Mouse (Mus musculus) embryonic stem cell, embryonic (primary cell): ENCODE results near the gene Emp2.

Source experiments
- CTCF ChIA-PET, 4 experiments: fragments of 300-600 bp in 2 of 4; fragments of 350-600 bp in 2 of 4; sonication (Branson Sonifier 250); formaldehyde crosslinking; loops; one replicate each; lab custom pipeline; 2022; ENCODE audit warnings: inconsistent platforms in 2 of 4; lab: Charles Lee
- POLR2A ChIA-PET, 4 experiments: fragments of 300-600 bp in 2 of 4; fragments of 350-600 bp in 2 of 4; sonication (Branson Sonifier 250); formaldehyde crosslinking; loops; one replicate each; lab custom pipeline; 2022; ENCODE audit warnings: antibody characterized with exemption in 4 of 4, inconsistent platforms in 1 of 4; lab: Charles Lee

Gene Emp2

GRCm38 (mm10) chr16:10332732-10333131, 19.0 kb upstream of the Emp2 start:
- POLR2A ChIA-PET, result interaction anchor here in 3 of 4 experiments (0.7 to 2.1 kb wide), 15 partner anchors 9 to 77 kb away, joined by 3 to 9 read pairs (median 4); partner anchors contain the start of gene Emp2 (in 1 of the 3)

GRCm38 (mm10) chr16:10330586-10331495, 17.1 kb upstream of the Emp2 start:
- ChIA-PET CTCF (interaction anchor here in 2 of 4 experiments (0.6 to 1.8 kb wide), 3 partner anchors 51 to 68 kb away, joined by 3 to 8 read pairs (median 3); no protein-coding TSS in a partner anchor), POLR2A (interaction anchor here in 2 of 4 experiments (0.8 to 3.6 kb wide), 6 partner anchors 12 to 68 kb away, joined by 3 to 22 read pairs (median 4); partner anchors contain the start of gene Emp2 (in 1 of the 2))

More at GRCm38 (mm10) chr16:10332732-10333131, 19.0 kb upstream of the Emp2 start:
- CTCF ChIA-PET, result interaction anchor here (0.6 to 1.8 kb wide), 5 partner anchors 16 to 66 kb away, joined by 3 to 8 read pairs (median 4); no protein-coding TSS in a partner anchor

- POLR2A ChIA-PET, result interaction anchor here in 3 of 4 experiments (0.8 to 3.6 kb wide), 18 partner anchors 8 to 135 kb away, joined by 3 to 22 read pairs (median 5); partner anchors contain the start of genes Emp2 (in 2 of the 3) and Atf7ip2 (in 1 of the 3)
- CTCF ChIA-PET, result interaction anchor here in 1 of 4 experiments (1.0 kb wide), 1 partner anchor 71 kb away, joined by 3 read pairs; no protein-coding TSS in a partner anchor
Observed at GRCm38 (mm10) chr16:10327563-10328333, 14.0 kb upstream of the Emp2 start.

GRCm38 (mm10) chr16:10319914-10320569, 6.3 kb upstream of the Emp2 start:
- POLR2A ChIA-PET, result interaction anchor here in 3 of 4 experiments (0.6 to 3.7 kb wide), 11 partner anchors 9 to 170 kb away, joined by 3 to 22 read pairs (median 5); no protein-coding TSS in a partner anchor

GRCm38 (mm10) chr16:10317197-10317544, 3.4 kb upstream of the Emp2 start:
- POLR2A ChIA-PET, result interaction anchor here in 3 of 4 experiments (0.5 to 3.7 kb wide), 45 partner anchors 8 to 474 kb away, joined by 3 to 22 read pairs (median 5); partner anchors contain the start of genes Nubp1 (in 2 of the 3) and Atf7ip2 (in 1 of the 3)

More at GRCm38 (mm10) chr16:10319914-10320569, 6.3 kb upstream of the Emp2 start:
- CTCF ChIA-PET, result interaction anchor here in 1 of 4 experiments (0.5 to 0.9 kb wide), 2 partner anchors 51 to 76 kb away, joined by 3 read pairs; no protein-coding TSS in a partner anchor

GRCm38 (mm10) chr16:10316493-10317196, 2.9 kb upstream of the Emp2 start:
- CTCF ChIA-PET, result interaction anchor here in 3 of 4 experiments (0.6 to 1.8 kb wide), 7 partner anchors 16 to 532 kb away, joined by 3 to 4 read pairs (median 3); no protein-coding TSS in a partner anchor
- POLR2A ChIA-PET, result interaction anchor here in 3 of 4 experiments (0.5 to 3.7 kb wide), 52 partner anchors 8 to 1042 kb away, joined by 3 to 22 read pairs (median 5); partner anchors contain the start of genes Nubp1 (in 2 of the 3) and Atf7ip2 (in 1 of the 3)

More at GRCm38 (mm10) chr16:10317197-10317544, 3.4 kb upstream of the Emp2 start:
- CTCF ChIA-PET, result interaction anchor here (0.6 to 1.8 kb wide), 8 partner anchors 34 to 531 kb away, joined by 3 to 5 read pairs (median 4); no protein-coding TSS in a partner anchor

- CTCF ChIA-PET, result interaction anchor here in 3 of 4 experiments (0.5 to 1.4 kb wide), 9 partner anchors 10 to 1543 kb away, joined by 3 to 5 read pairs (median 3); partner anchors contain the start of gene Tekt5 (in 1 of the 3)
- POLR2A ChIA-PET, result interaction anchor here in 3 of 4 experiments (0.7 to 1.7 kb wide), 17 partner anchors 10 to 204 kb away, joined by 3 to 7 read pairs (median 3); partner anchors contain the start of gene Nubp1 (in 1 of the 3)
Observed at GRCm38 (mm10) chr16:10313226-10313625, 542 bp downstream of the Emp2 start.

- CTCF ChIA-PET, result interaction anchor here in 3 of 4 experiments (0.5 to 1.1 kb wide), 4 partner anchors 36 to 206 kb away, joined by 3 to 6 read pairs (median 4); no protein-coding TSS in a partner anchor
Observed at GRCm38 (mm10) chr16:10311989-10312388, 1.8 kb downstream of the Emp2 start.

GRCm38 (mm10) chr16:10311086-10311485, 2.7 kb downstream of the Emp2 start:
- CTCF ChIA-PET, result interaction anchor here in 3 of 4 experiments (0.5 to 0.7 kb wide), 4 partner anchors 20 to 426 kb away, joined by 3 to 5 read pairs (median 4); no protein-coding TSS in a partner anchor
- POLR2A ChIA-PET, result interaction anchor here in 3 of 4 experiments (0.7 to 1.9 kb wide), 11 partner anchors 12 to 312 kb away, joined by 3 to 5 read pairs (median 3); partner anchors contain the start of gene Nubp1 (in 1 of the 3)

More at GRCm38 (mm10) chr16:10311989-10312388, 1.8 kb downstream of the Emp2 start:
- POLR2A ChIA-PET, result interaction anchor here in 2 of 4 experiments (1.0 to 1.9 kb wide), 6 partner anchors 22 to 100 kb away, joined by 3 to 4 read pairs (median 4); partner anchors contain the start of gene Nubp1 (in 1 of the 2)

- ChIA-PET POLR2A (interaction anchor here in 3 of 4 experiments (0.7 to 1.9 kb wide), 10 partner anchors 12 to 312 kb away, joined by 3 to 5 read pairs (median 3); partner anchors contain the start of gene Nubp1 (in 1 of the 3)), CTCF (interaction anchor here in 1 of 4 experiments (0.6 kb wide), 1 partner anchor 19 kb away, joined by 3 read pairs; no protein-coding TSS in a partner anchor)
Observed at GRCm38 (mm10) chr16:10310507-10310906, 3.3 kb downstream of the Emp2 start.

- CTCF ChIA-PET, result no interaction called here
- POLR2A ChIA-PET, result interaction anchor here in 1 of 4 experiments (0.7 kb wide), 1 partner anchor 60 kb away, joined by 7 read pairs; no protein-coding TSS in a partner anchor
Observed at GRCm38 (mm10) chr16:10307351-10307750, 6.4 kb downstream of the Emp2 start.

GRCm38 (mm10) chr16:10306101-10306500, 7.7 kb downstream of the Emp2 start:
- ChIA-PET POLR2A (interaction anchor here in 1 of 4 experiments (1.9 kb wide), 1 partner anchor 10 kb away, joined by 5 read pairs; no protein-coding TSS in a partner anchor), CTCF (interaction anchor here in 1 of 4 experiments (0.7 kb wide), 1 partner anchor 27 kb away, joined by 3 read pairs; no protein-coding TSS in a partner anchor)

GRCm38 (mm10) chr16:10301337-10301736, 12.4 kb downstream of the Emp2 start:
- POLR2A ChIA-PET, result interaction anchor here in 3 of 4 experiments (0.7 to 2.7 kb wide), 13 partner anchors 15 to 242 kb away, joined by 3 to 9 read pairs (median 3); partner anchors contain the start of genes Dexi (in 1 of the 3) and Nubp1 (in 1 of the 3)
- CTCF ChIA-PET, result interaction anchor here in 3 of 4 experiments (0.6 to 1.6 kb wide), 5 partner anchors 21 to 166 kb away, joined by 3 to 5 read pairs (median 4); no protein-coding TSS in a partner anchor

- CTCF ChIA-PET, result interaction anchor here in 3 of 4 experiments (0.5 to 1.0 kb wide), 3 partner anchors 98 to 1451 kb away, joined by 3 to 5 read pairs (median 3); no protein-coding TSS in a partner anchor
- POLR2A ChIA-PET, result interaction anchor here in 2 of 4 experiments (0.7 to 2.7 kb wide), 8 partner anchors 16 to 243 kb away, joined by 3 to 9 read pairs (median 3); partner anchors contain the start of genes Atf7ip2 (in 1 of the 2), Dexi (in 1 of the 2) and Nubp1 (in 1 of the 2)
Observed at GRCm38 (mm10) chr16:10300231-10301186, 13.3 kb downstream of the Emp2 start.
